Mouse (Mus musculus): ENCODE measurements around the gene Ctf1.

Ctf1 gene

DNA sequence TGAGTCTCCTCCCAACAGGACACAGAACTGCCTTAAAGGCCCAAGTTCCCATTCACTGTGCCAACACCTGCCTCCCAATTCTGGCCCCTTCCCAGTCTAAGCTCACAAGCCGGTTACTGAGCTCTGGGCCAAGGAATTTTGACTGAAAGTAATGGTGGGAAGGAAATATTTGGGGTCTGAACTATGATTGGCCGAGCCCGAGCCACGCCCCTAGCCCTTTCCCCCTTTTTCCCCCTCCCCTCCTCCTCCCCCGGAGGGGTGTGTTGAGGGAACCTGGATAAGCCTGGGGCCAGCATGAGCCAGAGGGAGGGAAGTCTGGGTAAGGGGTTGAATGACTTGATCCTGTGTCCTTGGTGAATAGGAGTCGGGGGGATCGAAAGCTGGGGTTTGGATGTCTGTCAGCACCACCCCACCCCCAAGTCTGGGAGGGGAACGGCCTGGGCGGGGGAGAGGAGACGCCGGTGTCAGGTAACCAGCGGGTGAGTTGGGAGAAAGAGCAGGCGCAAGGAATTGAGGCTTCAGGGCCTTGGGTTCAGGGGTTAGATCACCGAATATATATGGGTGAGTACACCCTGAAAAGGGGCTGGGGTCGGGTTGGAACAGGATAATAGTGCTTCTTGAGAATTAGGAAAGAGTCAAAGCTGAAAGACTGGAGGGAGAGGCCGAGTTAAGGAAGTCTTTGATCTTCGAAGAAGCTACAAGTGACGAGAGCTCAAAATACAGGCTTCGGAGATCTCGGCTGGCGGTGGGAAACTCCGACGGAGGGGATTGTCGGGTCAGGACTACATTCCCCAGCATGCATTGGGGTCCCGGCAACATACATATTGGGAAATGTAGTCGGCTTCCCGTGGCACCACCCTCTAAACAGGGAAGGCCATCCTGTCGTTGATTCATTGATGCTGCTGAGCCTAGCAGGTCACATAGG lies at the start of gene Ctf1:
TSS of gene Ctf1 (plus strand) at position 276 of the 925 bp plus-strand sequence.
- peak; percentile 76 for DNase-seq (ENCODE audit: extremely low read depth, low read depth, low spot score)

DNA sequence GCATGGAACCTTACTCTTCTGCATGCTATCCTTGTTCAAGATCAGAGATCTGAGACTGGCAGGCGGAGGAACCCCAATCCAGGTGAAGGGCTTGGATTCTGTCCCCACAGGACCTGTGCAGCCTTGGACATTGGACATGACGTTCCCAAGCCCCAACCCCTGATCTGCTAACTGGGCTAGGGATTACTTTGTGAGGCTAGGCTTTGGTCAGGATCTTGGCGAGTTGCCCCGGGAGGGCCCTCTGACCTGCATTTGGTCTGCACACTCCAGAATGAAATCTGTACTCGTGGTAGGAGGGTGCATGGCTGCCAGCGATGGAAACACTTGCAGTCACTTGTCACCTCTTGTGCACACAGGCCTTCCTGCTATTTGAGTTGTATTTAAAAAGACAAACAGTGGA lies 49.6 kb upstream of the Ctf1 start:
- no peak for DNase-seq (ENCODE audit: extremely low read depth, low read depth, low spot score)

DNA sequence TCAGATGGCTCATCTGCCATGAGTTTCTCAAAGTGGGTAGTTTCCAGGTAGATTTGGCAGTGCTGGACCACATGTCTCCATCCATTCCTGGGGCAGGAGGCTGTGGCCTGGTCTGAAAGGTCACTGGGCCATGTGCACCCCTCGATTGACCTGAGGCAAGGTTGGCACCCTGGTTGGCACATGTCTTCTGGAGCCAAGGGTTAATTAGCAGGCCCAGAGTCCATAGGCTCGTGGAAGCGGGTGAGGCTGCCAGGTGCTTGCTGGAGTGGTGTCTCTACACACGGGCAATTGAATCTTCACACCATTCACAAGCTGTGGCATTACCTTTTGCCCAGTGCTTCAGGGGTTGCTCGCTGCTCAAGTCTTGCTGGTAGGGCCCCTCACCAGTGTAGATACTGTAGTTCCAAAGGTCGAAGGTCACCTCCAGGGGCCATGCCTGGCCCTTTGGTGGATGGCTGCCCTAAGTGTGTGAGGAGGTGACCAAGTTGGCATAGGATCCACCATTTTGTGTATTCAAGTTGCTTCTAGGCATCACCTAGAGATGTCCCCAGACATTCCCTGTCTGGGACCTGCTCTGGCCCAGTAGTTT lies 46.4 kb upstream of the Ctf1 start:
- DNase-seq (ENCODE audit: extremely low read depth, low read depth, low spot score): no peak

DNA sequence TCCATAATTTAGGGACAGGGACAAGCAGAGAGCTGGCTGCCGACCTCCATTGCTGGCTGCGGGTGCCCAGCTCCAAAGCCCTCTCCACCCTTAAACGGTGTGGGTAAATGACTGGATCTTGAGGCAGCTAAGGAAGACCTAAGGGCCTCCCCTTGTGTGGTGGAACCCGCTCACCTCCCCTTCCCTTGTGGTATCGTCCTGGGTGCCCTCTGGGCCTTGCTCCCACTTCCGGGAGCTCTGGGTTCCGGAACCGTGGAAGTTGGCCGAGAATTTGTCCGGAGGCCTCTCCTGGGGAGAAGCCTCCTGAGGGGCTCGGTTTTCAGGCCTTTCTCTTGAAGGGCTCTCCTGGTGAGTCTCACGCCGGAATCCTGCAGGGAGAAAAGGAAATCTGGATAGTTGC lies 45.9 kb upstream of the Ctf1 start:
- no peak for DNase-seq (ENCODE audit: extremely low read depth, low read depth, low spot score)

DNA sequence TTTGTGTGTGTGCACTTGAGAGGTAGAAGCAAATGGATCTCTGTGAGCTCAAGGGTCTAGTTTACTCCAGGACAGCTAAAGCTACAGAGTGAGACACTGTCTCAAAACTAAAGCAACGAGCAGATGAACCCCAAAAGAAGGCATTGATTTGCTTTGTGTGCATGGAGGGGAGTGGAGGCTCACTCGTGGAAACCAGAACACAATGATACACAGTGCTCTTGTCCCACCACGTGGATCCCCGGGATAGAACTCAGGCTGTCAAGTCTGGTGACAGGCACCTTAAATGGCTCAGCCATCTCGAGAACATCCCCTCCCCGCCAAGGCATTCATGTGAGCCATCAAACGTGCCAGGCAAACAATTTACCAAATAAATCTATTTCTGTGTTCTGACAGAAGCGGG lies 45.4 kb upstream of the Ctf1 start:
- DNase-seq (ENCODE audit: extremely low read depth, low read depth, low spot score): no peak

DNA sequence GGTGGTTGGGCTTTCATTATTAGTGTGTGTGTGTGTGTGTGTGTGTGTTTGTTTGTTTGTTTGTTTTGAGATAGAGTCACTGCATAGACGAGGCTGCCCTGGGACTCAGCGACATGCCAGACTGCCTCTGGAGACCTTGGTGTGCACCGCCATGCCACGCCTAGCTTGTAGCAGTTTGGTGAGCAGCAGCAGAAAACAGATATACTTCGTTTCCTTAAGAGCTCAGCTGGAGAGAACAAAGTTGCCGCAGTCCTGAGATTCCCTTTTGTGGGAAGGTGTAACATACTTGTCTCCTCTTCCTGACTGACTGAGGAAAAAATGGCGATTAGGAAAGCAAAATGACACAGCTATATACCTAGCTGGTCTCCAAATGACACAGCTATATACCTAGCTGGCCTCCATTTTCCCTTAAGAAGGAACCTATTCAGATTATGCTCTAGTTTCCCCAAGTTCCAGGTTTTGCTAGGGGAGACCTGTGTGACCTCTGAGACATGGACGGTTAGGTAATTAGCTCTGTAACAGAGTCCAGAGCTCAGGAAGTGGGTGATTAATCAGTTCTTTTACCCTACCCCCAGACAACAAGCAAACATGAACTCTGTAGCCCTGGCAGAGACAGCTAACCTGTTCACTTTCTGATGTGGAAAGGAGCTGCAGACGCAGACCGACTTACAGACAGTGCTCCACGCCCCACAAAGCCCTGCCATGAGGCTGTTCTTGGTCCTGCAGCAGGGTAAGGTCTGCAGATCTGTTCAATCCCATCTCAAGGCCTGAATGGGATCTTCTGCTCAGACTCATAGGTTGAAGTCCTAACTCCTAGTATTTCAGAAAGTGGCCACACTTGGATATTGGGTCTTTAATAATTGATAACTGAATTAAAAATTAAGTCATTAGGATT lies 40.4 kb upstream of the Ctf1 start:
- DNase-seq (ENCODE audit: extremely low read depth, low read depth, low spot score): no peak

DNA sequence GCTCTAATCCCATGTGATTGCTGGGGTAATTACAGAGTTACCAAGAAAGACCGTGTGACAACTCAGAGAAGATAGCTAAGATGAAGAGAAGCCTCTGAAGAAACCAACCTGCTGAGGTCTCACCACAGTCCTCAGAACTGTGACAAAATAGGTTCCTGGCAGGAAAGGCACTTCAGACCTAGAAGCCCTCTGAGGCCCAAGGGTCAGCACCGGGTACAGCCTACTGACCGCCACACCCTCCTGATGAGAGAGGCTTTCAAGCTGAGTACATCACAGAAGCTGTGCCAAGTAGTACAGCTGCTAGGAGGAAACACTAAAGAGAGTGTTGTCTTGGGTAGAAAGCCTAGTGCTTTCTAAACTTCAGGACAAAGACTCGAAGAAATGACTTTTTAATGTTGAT lies 39.8 kb upstream of the Ctf1 start:
- DNase-seq (ENCODE audit: extremely low read depth, low read depth, low spot score): no peak

DNA sequence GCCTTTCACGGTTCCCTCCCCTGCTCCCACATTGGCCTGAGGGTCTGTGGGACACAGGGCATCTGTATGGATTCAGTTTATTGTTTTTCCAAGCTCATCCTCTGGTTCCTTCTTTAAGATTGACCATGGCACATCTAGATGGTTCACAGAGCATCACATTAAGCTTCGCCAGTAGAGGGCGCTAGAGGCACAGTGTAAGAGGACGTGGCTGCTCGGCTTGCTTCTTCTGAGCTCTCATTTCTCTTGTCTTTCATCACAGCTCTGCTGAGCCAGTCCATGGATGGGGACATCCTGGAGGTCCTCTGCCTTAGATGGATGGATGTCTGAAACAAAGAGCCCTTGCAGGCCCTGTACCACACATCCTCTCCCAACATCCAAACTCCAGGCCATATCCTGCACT lies 37.6 kb upstream of the Ctf1 start:
- DNase-seq (ENCODE audit: extremely low read depth, low read depth, low spot score): no peak

DNA sequence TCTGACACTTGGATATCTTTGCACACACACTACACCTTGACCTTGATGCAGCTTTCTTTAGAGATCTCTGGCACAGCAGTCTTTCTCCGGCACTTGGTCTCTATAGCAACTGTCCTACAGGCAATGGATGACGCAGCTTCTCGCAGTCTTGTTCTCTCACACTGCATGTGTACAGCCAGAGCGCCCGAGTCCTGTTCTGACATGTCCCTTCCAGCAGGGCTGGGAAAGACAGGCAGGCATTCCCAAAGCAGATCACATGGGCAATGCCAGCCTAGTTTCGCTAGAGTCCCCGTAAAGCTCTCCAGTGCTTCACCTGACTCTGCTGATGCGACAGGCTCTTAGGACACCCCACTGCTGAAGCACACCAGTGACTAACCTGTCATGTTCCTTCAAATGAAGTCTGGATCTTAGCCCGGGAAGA lies 37.1 kb upstream of the Ctf1 start:
- DNase-seq (ENCODE audit: extremely low read depth, low read depth, low spot score): peak; percentile 59

DNA sequence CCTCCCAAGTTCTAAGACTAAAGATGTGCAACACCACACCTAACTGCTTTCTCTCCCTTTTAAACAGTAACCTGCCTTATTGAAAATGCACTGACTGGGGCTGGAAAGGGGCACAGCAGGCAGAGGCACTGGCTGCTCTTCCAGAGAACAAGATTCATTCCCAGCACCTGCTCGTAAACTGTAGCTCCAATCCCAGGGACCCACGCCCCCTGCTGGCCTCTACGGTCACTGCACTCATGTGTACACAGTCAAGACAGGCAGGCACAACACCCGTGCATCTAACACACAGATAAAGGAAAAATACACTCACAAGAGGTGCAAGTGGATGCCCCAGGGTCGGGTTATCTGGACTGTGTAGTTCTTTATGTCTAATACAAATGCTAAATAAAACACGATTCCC lies 35.5 kb upstream of the Ctf1 start:
- no peak for DNase-seq (ENCODE audit: extremely low read depth, low read depth, low spot score)

DNA sequence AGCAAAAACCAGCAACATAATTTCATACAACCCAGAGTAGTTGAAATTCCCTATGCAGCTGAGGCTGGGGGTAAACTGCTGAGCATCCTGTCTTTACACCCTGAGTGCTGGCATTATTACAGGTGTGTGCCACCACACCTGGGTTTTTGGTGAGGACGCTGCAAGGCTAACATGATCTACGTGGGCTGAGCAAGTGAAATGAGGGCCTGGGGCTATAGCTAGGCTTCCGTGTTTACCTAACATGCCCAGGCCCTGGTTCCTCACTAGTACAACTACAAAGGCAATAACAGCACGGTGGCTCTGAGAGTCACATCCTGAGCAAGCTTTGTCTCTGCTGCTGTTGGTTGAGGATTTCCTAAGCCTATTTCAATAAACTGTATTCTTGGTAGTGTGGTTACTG lies 34.9 kb upstream of the Ctf1 start:
- peak; percentile 50 for DNase-seq (ENCODE audit: extremely low read depth, low read depth, low spot score)

DNA sequence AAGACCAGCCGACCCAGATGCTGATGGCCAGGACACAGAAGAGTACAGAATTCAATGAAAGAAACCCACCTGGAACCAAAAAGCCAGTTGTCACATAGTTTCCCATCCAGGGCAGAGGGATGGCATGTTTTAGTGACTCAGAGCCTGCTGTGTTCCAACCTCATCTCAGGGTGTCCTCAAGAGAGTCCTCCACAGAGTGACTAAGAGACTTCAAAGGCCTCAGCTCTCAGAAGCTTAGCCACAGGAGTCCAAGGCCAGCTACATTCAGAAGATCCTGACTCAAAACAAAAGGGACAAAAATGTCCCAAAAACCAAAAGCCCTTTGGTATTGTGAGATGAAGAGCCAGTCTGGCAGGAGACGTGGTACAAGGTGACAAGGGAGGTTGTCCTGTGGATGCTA lies 33.7 kb upstream of the Ctf1 start:
- DNase-seq (ENCODE audit: extremely low read depth, low read depth, low spot score): no peak

DNA sequence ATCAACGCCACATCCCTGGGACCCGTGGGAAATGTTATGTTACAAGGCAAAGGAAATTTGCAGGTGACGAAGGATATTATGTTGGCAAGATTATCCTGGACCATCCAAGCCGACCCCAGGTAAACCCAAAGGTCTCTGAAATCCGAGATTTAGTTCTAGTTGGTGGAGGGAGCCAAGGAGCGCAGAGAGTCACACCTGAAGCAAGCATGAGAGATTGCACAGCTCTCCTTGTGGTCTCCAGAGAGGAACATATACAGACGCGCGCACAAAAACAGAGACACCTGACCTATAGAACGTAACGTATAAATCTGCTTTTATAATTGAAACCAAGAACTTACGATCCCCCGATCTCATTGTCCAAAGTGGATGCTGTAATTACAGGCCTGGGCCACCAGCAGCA lies 32.0 kb upstream of the Ctf1 start:
- no peak for DNase-seq (ENCODE audit: extremely low read depth, low read depth, low spot score)

DNA sequence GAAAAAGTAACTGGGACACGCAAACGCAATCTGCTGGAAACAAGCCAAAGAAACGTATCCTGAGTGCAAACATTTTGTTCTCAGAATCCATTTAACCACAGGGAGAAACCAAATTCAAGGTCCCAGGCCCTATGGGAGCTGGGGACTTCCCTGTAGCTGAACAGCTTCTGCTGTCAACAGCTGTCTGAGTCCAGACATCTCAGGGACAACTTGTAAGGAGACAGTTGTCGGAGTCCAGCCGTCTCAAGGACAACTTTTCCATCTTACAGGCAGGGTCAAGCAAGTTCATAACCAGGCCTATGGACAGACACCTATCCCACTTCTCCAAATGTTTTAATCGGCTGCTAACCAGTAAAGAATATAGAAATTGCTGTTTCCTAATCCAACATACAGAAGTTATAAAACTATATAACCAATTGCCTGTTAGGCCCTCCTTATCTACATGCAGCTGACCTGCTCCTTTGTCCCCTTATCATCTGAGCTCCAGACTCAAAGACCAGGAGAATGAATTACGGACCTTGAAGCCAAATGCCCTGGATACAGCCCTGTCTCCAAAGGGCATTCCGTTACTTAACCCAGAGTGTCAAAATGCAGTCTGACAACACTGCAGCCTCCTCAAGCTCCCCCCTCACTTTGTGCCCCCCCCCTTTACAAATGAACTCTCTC lies 30.5 kb upstream of the Ctf1 start:
- no peak for DNase-seq (ENCODE audit: extremely low read depth, low read depth, low spot score)

DNA sequence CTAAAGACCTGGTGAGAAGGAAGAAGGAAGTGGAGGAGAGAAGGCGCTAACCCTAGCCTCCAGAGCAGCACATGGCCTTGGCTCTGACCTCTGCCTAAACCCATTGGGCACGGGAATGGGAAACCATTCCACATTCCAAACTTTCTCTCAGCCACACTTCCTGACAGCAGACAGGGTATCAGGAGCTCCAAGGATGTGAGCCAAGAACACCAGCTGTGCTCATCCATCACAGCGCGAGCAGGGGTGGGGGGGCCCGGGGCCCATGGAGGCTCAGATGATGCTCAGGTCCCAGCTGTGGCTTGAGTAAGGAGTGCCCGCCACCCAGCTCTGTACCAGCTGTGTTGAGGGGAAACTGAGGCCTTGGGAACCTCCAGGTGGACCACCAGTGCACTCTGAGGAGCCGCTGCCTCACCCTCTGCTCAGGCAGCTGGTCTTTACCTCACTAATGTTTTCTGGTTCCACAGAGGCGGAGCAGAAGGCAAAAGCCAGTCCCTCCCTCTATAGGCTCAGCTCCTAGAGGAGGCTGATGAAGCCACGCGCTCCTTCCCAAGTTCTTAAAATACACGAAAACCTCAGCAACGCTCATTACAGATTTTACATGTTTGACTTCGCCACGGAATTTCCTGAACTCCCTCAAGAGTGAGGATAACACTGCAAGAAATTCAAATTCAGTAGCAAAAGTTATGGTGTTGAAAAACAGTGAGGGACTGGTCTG lies 27.1 kb upstream of the Ctf1 start:
- no peak for DNase-seq (ENCODE audit: extremely low read depth, low read depth, low spot score)

DNA sequence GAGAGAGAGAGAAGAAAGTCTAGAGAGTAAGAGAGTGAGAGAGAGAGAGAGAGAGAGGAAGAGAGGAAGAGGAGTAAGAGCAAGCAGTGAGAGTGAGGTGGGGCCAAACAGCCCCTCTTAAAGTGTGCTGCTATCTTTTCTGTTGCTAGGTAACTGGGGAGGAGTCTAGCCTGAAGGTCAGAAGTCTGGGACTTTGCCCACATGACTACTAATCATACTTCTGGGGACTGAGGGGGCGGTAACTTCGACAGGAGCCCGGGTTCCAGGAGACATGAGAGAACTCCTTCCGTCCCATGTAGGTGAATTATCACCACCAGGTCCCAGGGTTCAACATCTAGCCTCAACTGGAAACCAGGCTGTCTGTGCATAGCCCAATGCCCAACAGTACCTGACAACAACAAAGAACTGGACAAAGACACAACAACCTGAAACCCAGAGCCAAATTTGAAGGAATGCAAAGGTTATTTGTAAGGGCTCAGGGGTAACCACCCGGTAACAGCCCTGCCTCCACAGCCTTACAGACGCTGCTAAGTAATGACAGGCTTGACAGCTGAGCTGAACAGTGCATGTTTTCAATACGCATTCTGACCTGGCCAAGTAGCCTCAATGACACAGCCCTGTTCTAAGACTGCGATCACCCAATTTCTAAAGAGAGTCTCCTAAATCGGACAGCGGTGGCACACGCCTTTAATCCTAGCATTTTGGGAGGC lies 25.6 kb upstream of the Ctf1 start:
- DNase-seq (ENCODE audit: extremely low read depth, low read depth, low spot score): no peak

DNA sequence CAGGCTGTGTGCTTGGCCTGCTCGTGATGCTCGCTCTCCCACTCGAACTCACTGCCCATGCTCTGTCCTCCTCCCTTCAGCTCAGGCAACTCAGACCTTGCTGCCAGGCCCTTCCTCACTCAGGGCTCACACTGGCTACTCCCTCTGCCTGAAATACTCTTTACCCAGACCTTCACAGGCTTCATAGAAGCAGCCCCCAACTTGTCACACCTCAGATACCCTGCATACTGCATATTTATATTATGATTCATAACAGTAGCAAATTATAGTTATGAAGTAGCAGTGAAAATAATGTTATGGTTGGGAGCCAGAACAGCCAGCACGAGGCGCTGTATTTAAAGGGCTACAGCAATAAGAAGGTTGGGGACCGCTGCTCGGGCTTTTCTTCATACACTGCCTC lies 23.6 kb upstream of the Ctf1 start:
- no peak for DNase-seq (ENCODE audit: extremely low read depth, low read depth, low spot score)

DNA sequence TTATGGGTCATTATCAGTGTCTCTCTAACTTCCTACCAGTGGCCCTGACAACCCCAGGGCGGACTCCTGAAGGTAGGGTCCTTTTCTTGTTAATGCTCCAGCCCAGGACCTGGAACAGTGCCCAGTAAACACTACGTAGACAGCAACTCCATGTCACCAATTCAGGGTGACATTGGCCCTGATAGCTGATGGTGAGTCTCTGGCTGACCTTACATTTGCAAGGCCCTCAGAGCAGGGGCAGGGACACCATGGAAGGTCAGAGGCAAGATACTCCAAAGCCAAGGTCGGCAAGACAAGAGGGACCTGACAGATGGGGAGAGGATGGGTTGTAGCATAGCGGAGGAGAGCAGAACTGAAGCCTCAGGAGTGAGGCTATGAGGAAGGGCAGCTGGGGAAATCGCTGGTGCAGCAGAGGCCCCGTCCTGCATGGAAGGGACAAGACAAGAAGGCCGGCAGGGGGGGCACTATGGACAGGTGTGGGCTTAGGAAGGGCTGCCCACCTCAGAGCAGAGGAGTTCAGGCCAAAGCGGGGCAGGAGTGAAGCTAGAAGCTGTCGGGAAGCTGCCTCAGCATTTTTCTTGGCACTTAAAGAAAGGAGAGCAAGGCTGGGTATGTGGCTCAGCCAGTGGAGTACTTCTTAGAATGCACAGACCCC lies 22.8 kb upstream of the Ctf1 start:
- DNase-seq (ENCODE audit: extremely low read depth, low read depth, low spot score): no peak

All from fat pad, adult 2 months (tissue).